Mouse (Mus musculus) hindbrain, embryonic 12.5 days (tissue): ENCODE measurements around the gene Ercc8. TPM values are rescaled to one million over a fixed set of nuclear protein-coding genes. Genes with fewer than 3 reads are reported as not detected.

Experiments used
- polyA plus RNA-seq: library from polyadenylated mRNA; unstranded; fragments of >200 nt; fragmentation: Nextera tagmentation; extraction: Ambion mirVana; gene quantifications from 2 replicates; pipeline ENCODE4 v1.2.1, GENCODE M21; 2016

Gene Ercc8
- polyA plus RNA-seq, 1 experiment from 2014 or later = 21.5 TPM

Other genes with a start within 250 kb of the Ercc8 start
- 47.4 and 52.7 TPM in 2 replicates for gene Smim15, start 114.3 kb upstream of the Ercc8 start, polyA plus RNA-seq
- gene Ndufaf2, start 108 bp upstream of the Ercc8 start, polyA plus RNA-seq = 69.3 and 75.7 TPM in 2 replicates
- gene Elovl7, start 55.7 kb downstream of the Ercc8 start, polyA plus RNA-seq = 1.5 and 1.6 TPM in 2 replicates
- gene Depdc1b, start 157.6 kb downstream of the Ercc8 start, polyA plus RNA-seq = 8.1 and 9.2 TPM in 2 replicates